ENCODE assay signal across 25 mouse cellular contexts in the genomic region with DNA sequence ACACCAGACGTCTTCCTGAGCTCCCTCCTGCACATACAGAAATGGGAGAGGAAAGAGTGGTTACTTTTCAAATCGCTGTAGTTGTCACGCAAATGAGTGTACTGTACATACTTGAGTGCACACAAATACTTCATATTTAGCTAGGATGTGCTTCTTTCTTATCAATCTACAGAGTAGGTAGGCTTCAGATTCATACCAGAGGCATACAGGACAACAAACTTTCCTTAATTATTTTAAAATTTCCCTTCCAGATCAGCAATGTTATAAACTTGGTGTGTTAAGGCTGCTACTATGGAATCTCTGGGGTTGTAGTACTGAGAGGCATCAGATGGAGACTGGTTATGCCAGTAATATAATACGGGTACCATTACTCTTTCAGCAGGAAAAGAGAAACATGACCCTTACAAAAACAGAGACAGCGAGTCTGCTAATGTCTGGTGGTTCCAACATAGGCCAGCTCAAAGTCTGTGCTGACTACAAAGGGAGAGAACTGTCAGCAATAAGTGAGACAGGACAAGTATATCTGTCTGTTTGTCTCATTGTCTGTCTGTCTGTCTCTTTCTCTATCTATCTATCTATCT. TPM values are rescaled to one million over a fixed set of nuclear protein-coding genes. Genes with fewer than 3 reads are reported as not detected.
DNase-seq lines count a peak whose midpoint lies in the region; ATAC-seq lines count a peak whose summit lies in the region.
"Had no signal": no experiment of that assay in that cellular context is flagged by ENCODE, and none has a peak within 500 bp of the region (broad histone marks: within the 10 kb centered on the region; RNA-seq: fewer than 3 reads in every experiment).

No protein-coding gene starts in this region.

- no peak overlapping the region for H3K27ac ChIP-seq in embryonic facial prominence, embryonic 11.5 days (replicated peaks; ENCODE audit: low read depth, low read length)
- H3K27ac ChIP-seq in embryonic facial prominence, embryonic 10.5 days (replicated peaks) = no peak overlapping the region
- no peak overlapping the region for H3K27ac ChIP-seq in kidney, embryonic 16.5 days (ENCODE audit: low read length)
- H3K27ac ChIP-seq in embryonic facial prominence, embryonic 12.5 days = no peak overlapping the region
- no peak overlapping the region for H3K27ac ChIP-seq in forebrain, embryonic 10.5 days
- H3K27ac ChIP-seq: forebrain, embryonic 13.5 days; hindbrain, embryonic 12.5 days; hindbrain, embryonic 15.5 days had no signal

- H3K4me3 ChIP-seq in embryonic facial prominence, embryonic 11.5 days (ENCODE audit: low read depth, low read length) = no peak overlapping the region
- H3K4me3 ChIP-seq in embryonic facial prominence, embryonic 10.5 days = no peak overlapping the region
- H3K4me3 ChIP-seq in kidney, embryonic 16.5 days (ENCODE audit: low read length) = no peak overlapping the region
- no peak overlapping the region for H3K4me3 ChIP-seq in embryonic facial prominence, embryonic 12.5 days
- no peak overlapping the region for H3K4me3 ChIP-seq in forebrain, embryonic 10.5 days
- H3K4me3 ChIP-seq: erythroblast, embryonic 14.5 days; forebrain, embryonic 13.5 days; hindbrain, embryonic 12.5 days; hindbrain, embryonic 15.5 days had no signal

- peak; percentile 6 for DNase-seq in embryonic facial prominence, embryonic 11.5 days (ENCODE audit: low spot score)
- DNase-seq in embryonic facial prominence, embryonic 10.5 days (ENCODE audit: low spot score) = no peak
- no peak for DNase-seq in kidney, adult 9 months
- no peak for DNase-seq in forebrain, embryonic 10.5 days (ENCODE audit: extremely low spot score, low spot score)
- DNase-seq: adrenal gland, adult 2 months; adrenal gland, postnatal 14 days; B cell, adult 2 months; cerebellum, adult 11 months; cerebellum, adult 2 months; cerebellum, adult 9-11 months; cerebellum, postnatal 25 days; gastrocnemius, postnatal 10 days; gastrocnemius, postnatal 36 days; heart, adult 11 months had no signal

- no peak overlapping the region for H3K9ac ChIP-seq in embryonic facial prominence, embryonic 11.5 days (replicated peaks; ENCODE audit: low read length)
- H3K9ac ChIP-seq in kidney, embryonic 16.5 days (replicated peaks; ENCODE audit: low read length) = no peak overlapping the region
- H3K9ac ChIP-seq in embryonic facial prominence, embryonic 12.5 days = no peak overlapping the region
- H3K9ac ChIP-seq: forebrain, embryonic 13.5 days; hindbrain, embryonic 12.5 days; hindbrain, embryonic 15.5 days had no signal

- H3K4me1 ChIP-seq in embryonic facial prominence, embryonic 11.5 days (ENCODE audit: control insufficient read depth, insufficient read depth, low read length) = no peaks in the 10 kb centered on the region
- 0 out of 2 replicates have a peak, but pooled peaks cover 3% of the 10 kb centered on the region for H3K4me1 ChIP-seq in embryonic facial prominence, embryonic 10.5 days
- H3K4me1 ChIP-seq in kidney, embryonic 16.5 days (ENCODE audit: insufficient read depth, low read length) = no peaks in the 10 kb centered on the region
- no peaks in the 10 kb centered on the region for H3K4me1 ChIP-seq in embryonic facial prominence, embryonic 12.5 days
- H3K4me1 ChIP-seq in forebrain, embryonic 10.5 days = no peaks in the 10 kb centered on the region
- H3K4me1 ChIP-seq: forebrain, embryonic 13.5 days; hindbrain, embryonic 12.5 days; hindbrain, embryonic 15.5 days had no signal

- 63% methylated on average over 5 of the region's 5 CpGs for WGBS in embryonic facial prominence, embryonic 11.5 days
- WGBS in embryonic facial prominence, embryonic 10.5 days = 64% methylated on average over 5 of the region's 5 CpGs
- WGBS in kidney, embryonic 16.5 days = 41% methylated on average over 5 of the region's 5 CpGs
- 46% methylated on average over 5 of the region's 5 CpGs for WGBS in embryonic facial prominence, embryonic 12.5 days
- 88% methylated on average over 5 of the region's 5 CpGs for WGBS in forebrain, embryonic 10.5 days

- H3K9me3 ChIP-seq in embryonic facial prominence, embryonic 11.5 days (replicated peaks; ENCODE audit: control insufficient read depth, low read length) = no peaks in the 10 kb centered on the region
- H3K9me3 ChIP-seq in embryonic facial prominence, embryonic 10.5 days = no peaks in the 10 kb centered on the region
- H3K9me3 ChIP-seq in kidney, embryonic 16.5 days (ENCODE audit: low read length) = no peaks in the 10 kb centered on the region
- no peaks in the 10 kb centered on the region for H3K9me3 ChIP-seq in embryonic facial prominence, embryonic 12.5 days
- no peaks in the 10 kb centered on the region for H3K9me3 ChIP-seq in forebrain, embryonic 10.5 days
- H3K9me3 ChIP-seq: forebrain, embryonic 13.5 days; G1E; hindbrain, embryonic 12.5 days; hindbrain, embryonic 15.5 days had no signal

- ATAC-seq in embryonic facial prominence, embryonic 11.5 days (replicated peaks; ENCODE audit: insufficient number of reproducible peaks, low FRiP score, low TSS enrichment, low read depth) = no peak
- ATAC-seq in kidney, embryonic 16.5 days (ENCODE audit: low FRiP score, low TSS enrichment) = peak; percentile 77; the same call in 1 of the 2 replicates
- 0 out of 2 replicates have a peak, but pooled peaks have one; percentile 28 for ATAC-seq in embryonic facial prominence, embryonic 12.5 days (ENCODE audit: insufficient number of reproducible peaks, insufficient read depth, low FRiP score, low TSS enrichment)
- ATAC-seq: forebrain, embryonic 13.5 days; forebrain, embryonic 16.5 days; Patski had no signal

- no peaks in the 10 kb centered on the region for H3K27me3 ChIP-seq in embryonic facial prominence, embryonic 11.5 days (ENCODE audit: control insufficient read depth, insufficient read depth, low read length)
- H3K27me3 ChIP-seq in embryonic facial prominence, embryonic 10.5 days (replicated peaks; ENCODE audit: low read depth, poor library complexity, severe bottlenecking) = no peaks in the 10 kb centered on the region
- H3K27me3 ChIP-seq in kidney, embryonic 16.5 days (ENCODE audit: insufficient read depth, low read length) = no peaks in the 10 kb centered on the region
- H3K27me3 ChIP-seq in embryonic facial prominence, embryonic 12.5 days = no peaks in the 10 kb centered on the region
- no peaks in the 10 kb centered on the region for H3K27me3 ChIP-seq in forebrain, embryonic 10.5 days (ENCODE audit: poor library complexity, severe bottlenecking)
- H3K27me3 ChIP-seq: CH12.LX; forebrain, embryonic 13.5 days; hindbrain, embryonic 12.5 days; hindbrain, embryonic 15.5 days; Patski had no signal

- H3K36me3 ChIP-seq in embryonic facial prominence, embryonic 11.5 days (replicated peaks; ENCODE audit: control insufficient read depth, insufficient read depth, low read depth, low read length) = no peaks in the 10 kb centered on the region
- no peaks in the 10 kb centered on the region for H3K36me3 ChIP-seq in embryonic facial prominence, embryonic 10.5 days (replicated peaks)
- no peaks in the 10 kb centered on the region for H3K36me3 ChIP-seq in kidney, embryonic 16.5 days (ENCODE audit: insufficient read depth, low read length)
- no peaks in the 10 kb centered on the region for H3K36me3 ChIP-seq in embryonic facial prominence, embryonic 12.5 days
- H3K36me3 ChIP-seq in forebrain, embryonic 10.5 days (replicated peaks) = no peaks in the 10 kb centered on the region
- H3K36me3 ChIP-seq: G1E; hindbrain, embryonic 12.5 days; hindbrain, embryonic 15.5 days had no signal

- H3K4me2 ChIP-seq in embryonic facial prominence, embryonic 11.5 days (ENCODE audit: low read depth, low read length) = no peak overlapping the region
- no peak overlapping the region for H3K4me2 ChIP-seq in kidney, embryonic 16.5 days (replicated peaks; ENCODE audit: low read depth, low read length)
- H3K4me2 ChIP-seq in embryonic facial prominence, embryonic 12.5 days (replicated peaks) = no peak overlapping the region
- H3K4me2 ChIP-seq: forebrain, embryonic 13.5 days; heart, embryonic 11.5 days; hindbrain, embryonic 12.5 days; hindbrain, embryonic 15.5 days had no signal

RNA-seq across cellular contexts. Expression of gene Lin7a, which starts 21.8 kb away (rescaled TPM):
- polyA plus RNA-seq in embryonic facial prominence, embryonic 11.5 days (2014; fragmentation: Nextera tagmentation; extraction: Ambion mirVana) = 4.0 and 4.4 TPM in 2 replicates
- 1.4 and 2.0 TPM in 2 replicates for polyA plus RNA-seq in embryonic facial prominence, embryonic 10.5 days (2016; fragmentation: Nextera tagmentation; extraction: Ambion mirVana)
- polyA plus RNA-seq in kidney, embryonic 16.5 days (2015; fragmentation: Nextera tagmentation; extraction: Ambion mirVana) = 1.7 and 2.1 TPM in 2 replicates
- 8.2 and 9.9 TPM in 2 replicates for polyA plus RNA-seq in embryonic facial prominence, embryonic 12.5 days (2016; fragmentation: Nextera tagmentation; extraction: Ambion mirVana)
- polyA plus RNA-seq in forebrain, embryonic 10.5 days (2016; fragmentation: Nextera tagmentation; extraction: Ambion mirVana) = 1.1 and 1.4 TPM in 2 replicates
- polyA plus RNA-seq: erythroblast, embryonic 14.5 days; G1E had no signal
